Mouse (Mus musculus) CH12.LX (cell line): ENCODE results near the gene Prrt4. TPM values are rescaled to one million over a fixed set of nuclear protein-coding genes. Genes with fewer than 3 reads are reported as not detected.

Experiments used
- DNase-seq: peaks from one replicate; pipeline ENCODE4 v3.0.0-alpha.2; 2013; ENCODE audit errors: extremely low read depth
- H3K27ac ChIP-seq: 2 replicates; pipeline ENCODE4 v1.5.1; 2012; ENCODE audit warnings: low read depth, mild to moderate bottlenecking, control low read depth, moderate library complexity; ENCODE audit not compliant: insufficient read depth
- H3K27me3 ChIP-seq: replicated peaks from 2 replicates; pipeline ENCODE3; 2012; ENCODE audit warnings: inconsistent platforms
- H3K36me3 ChIP-seq, 2 experiments: replicated peaks in 1 of 2; 2 replicates each; pipeline versions ENCODE3 to v1.6.1; 2012; ENCODE audit warnings: inconsistent platforms in 1 of 2, low read length in 1 of 2, mild to moderate bottlenecking in 1 of 2, mixed read lengths in 1 of 2, moderate library complexity in 1 of 2; ENCODE audit not compliant: control insufficient read depth in 1 of 2, insufficient read depth in 1 of 2
- H3K4me1 ChIP-seq, 2 experiments: 2 replicates each; pipeline ENCODE4 v1.6.1; 2012; ENCODE audit warnings: inconsistent platforms in 1 of 2, moderate library complexity in 1 of 2; ENCODE audit not compliant: insufficient read depth in 2 of 2, control insufficient read depth in 1 of 2
- H3K4me2 ChIP-seq: 2 replicates; pipeline ENCODE4 v1.6.1; 2012; ENCODE audit warnings: low read depth, mild to moderate bottlenecking, control low read depth; ENCODE audit not compliant: poor library complexity, insufficient read depth, severe bottlenecking
- H3K4me3 ChIP-seq, 3 experiments: fragments of 150-350 bp in 1 of 3; sonication (generic) in 1 of 3; replicated peaks in 1 of 3; 2 replicates each; pipeline versions ENCODE3 to v1.5.1; 2011 to 2012; ENCODE audit warnings: low read depth in 2 of 3, low read length in 2 of 3, mild to moderate bottlenecking in 2 of 3, moderate library complexity in 2 of 3, control low read depth in 1 of 3, improper control_type of control experiment in 1 of 3, inconsistent platforms in 1 of 3, mixed read lengths in 1 of 3; ENCODE audit not compliant: poor library complexity in 1 of 3
- H3K79me2 ChIP-seq: replicated peaks from 2 replicates; pipeline ENCODE4 v1.6.1; 2012; ENCODE audit warnings: mild to moderate bottlenecking, moderate library complexity; ENCODE audit not compliant: control insufficient read depth, poor library complexity, insufficient read depth, severe bottlenecking; ENCODE audit errors: extremely low read depth
- H3K9ac ChIP-seq: 2 replicates; pipeline ENCODE4 v1.6.1; 2012; ENCODE audit warnings: low read depth, mild to moderate bottlenecking, control low read depth, moderate library complexity; ENCODE audit not compliant: insufficient read depth
- H3K9me3 ChIP-seq: replicated peaks from 2 replicates; pipeline ENCODE3; 2012; ENCODE audit warnings: low read length, inconsistent platforms, mixed read lengths
- BHLHE40 ChIP-seq: IDR thresholded peaks from 2 replicates; pipeline ENCODE4 v1.6.1; 2011; ENCODE audit warnings: mild to moderate bottlenecking, low read depth, low read length, improper control_type of control experiment
- CHD1 ChIP-seq: IDR thresholded peaks from 2 replicates; pipeline ENCODE4 v1.6.1; 2012; ENCODE audit warnings: low read depth, low read length, improper control_type of control experiment, inconsistent platforms
- CTCF ChIP-seq, 2 experiments: IDR thresholded peaks in 1 of 2; conservative IDR thresholded peaks in 1 of 2; 2 replicates each; pipeline ENCODE4 v1.5.1; 2011 to 2012; ENCODE audit warnings: low read depth in 2 of 2, low read length in 2 of 2, improper control_type of control experiment in 1 of 2, inconsistent platforms in 1 of 2, mild to moderate bottlenecking in 1 of 2, moderate library complexity in 1 of 2
- E2F4 ChIP-seq: IDR thresholded peaks from 2 replicates; pipeline ENCODE4 v1.6.1; 2011; ENCODE audit warnings: low read depth, low read length, improper control_type of control experiment; ENCODE audit not compliant: insufficient replicate concordance
- ELF1 ChIP-seq: IDR thresholded peaks from 2 replicates; pipeline ENCODE4 v1.6.1; 2014; ENCODE audit warnings: low read depth, mild to moderate bottlenecking, inconsistent platforms, low read length, improper control_type of control experiment
- EP300 ChIP-seq: IDR thresholded peaks from 2 replicates; pipeline ENCODE4 v1.6.1; 2011; ENCODE audit warnings: low read length, improper control_type of control experiment
- HCFC1 ChIP-seq: IDR thresholded peaks from 2 replicates; pipeline ENCODE4 v1.6.1; 2012; ENCODE audit warnings: low read depth, mild to moderate bottlenecking, inconsistent platforms, low read length, improper control_type of control experiment
- IRF4 ChIP-seq: IDR thresholded peaks from 2 replicates; pipeline ENCODE4 v1.6.1; 2014; ENCODE audit warnings: low read depth, mild to moderate bottlenecking, inconsistent platforms, low read length, improper control_type of control experiment
- JUN ChIP-seq: IDR thresholded peaks from 2 replicates; pipeline ENCODE4 v1.6.1; 2011; ENCODE audit warnings: low read depth, mild to moderate bottlenecking, low read length, improper control_type of control experiment, moderate library complexity; ENCODE audit not compliant: insufficient read depth
- KAT2A ChIP-seq: IDR thresholded peaks from 2 replicates; pipeline ENCODE4 v1.6.1; 2012; ENCODE audit warnings: low read length, improper control_type of control experiment, inconsistent platforms; ENCODE audit not compliant: insufficient replicate concordance
- MEF2A ChIP-seq: IDR thresholded peaks from 2 replicates; pipeline ENCODE4 v1.6.1; 2014; ENCODE audit warnings: low read depth, mild to moderate bottlenecking, inconsistent platforms, low read length, improper control_type of control experiment, borderline replicate concordance
- MXI1 ChIP-seq: IDR thresholded peaks from 2 replicates; pipeline ENCODE4 v1.6.1; 2011; ENCODE audit warnings: mild to moderate bottlenecking, low read depth, low read length, improper control_type of control experiment
- MYC ChIP-seq: IDR thresholded peaks from 2 replicates; pipeline ENCODE4 v1.6.1; 2011; ENCODE audit warnings: low read depth, mild to moderate bottlenecking, improper control_type of control experiment, low read length
- NELFE ChIP-seq: IDR thresholded peaks from 2 replicates; pipeline ENCODE4 v1.6.1; 2011; ENCODE audit warnings: low read depth, low read length, improper control_type of control experiment
- PAX5 ChIP-seq: IDR thresholded peaks from 2 replicates; pipeline ENCODE4 v1.6.1; 2012; ENCODE audit warnings: low read length, inconsistent platforms, mixed read lengths
- POLR2A ChIP-seq: IDR thresholded peaks from 2 replicates; pipeline ENCODE4 v1.6.1; 2011; ENCODE audit warnings: low read depth, mild to moderate bottlenecking, improper control_type of control experiment, low read length
- POLR2AphosphoS2 ChIP-seq: IDR thresholded peaks from 2 replicates; pipeline ENCODE4 v1.6.1; 2011; ENCODE audit warnings: low read depth, low read length, improper control_type of control experiment
- RCOR1 ChIP-seq: conservative IDR thresholded peaks from 2 replicates; pipeline ENCODE4 v1.6.1; 2012; ENCODE audit warnings: low read depth, mild to moderate bottlenecking, inconsistent platforms, low read length, improper control_type of control experiment
- SMC3 ChIP-seq: IDR thresholded peaks from 2 replicates; pipeline ENCODE4 v1.6.1; 2011; ENCODE audit warnings: low read depth, low read length, improper control_type of control experiment
- TCF12 ChIP-seq: IDR thresholded peaks from 2 replicates; pipeline ENCODE4 v1.6.1; 2014; ENCODE audit warnings: low read depth, mild to moderate bottlenecking, inconsistent platforms, low read length, improper control_type of control experiment
- UBTF ChIP-seq: IDR thresholded peaks from 2 replicates; pipeline ENCODE4 v1.6.1; 2012; ENCODE audit warnings: low read depth, mild to moderate bottlenecking, inconsistent platforms, low read length, improper control_type of control experiment, moderate library complexity
- USF1 ChIP-seq: IDR thresholded peaks from 2 replicates; pipeline ENCODE4 v1.6.1; 2014; ENCODE audit warnings: low read depth, mild to moderate bottlenecking, inconsistent platforms, low read length, improper control_type of control experiment
- ZC3H11A ChIP-seq: IDR thresholded peaks from 2 replicates; pipeline ENCODE4 v1.6.1; 2012; ENCODE audit warnings: low read depth, mild to moderate bottlenecking, inconsistent platforms, low read length, improper control_type of control experiment
- ZKSCAN1 ChIP-seq: IDR thresholded peaks from 2 replicates; pipeline ENCODE4 v1.6.1; 2012; ENCODE audit warnings: low read depth, inconsistent platforms, low read length, improper control_type of control experiment, borderline replicate concordance
- dilution Hi-C: fragments of 300-500 bp; cut with MboI; formaldehyde crosslinking; loops from 2 replicates; pipeline ENCODE4 v1.14.3; 2020; ENCODE audit warnings: low sequenced_read_pairs; ENCODE audit not compliant: extremely low pct_unique_long_range_greater_than_20kb, extremely low pct_ligation_motif_present
- in situ Hi-C: fragments of 300-500 bp; cut with MboI; formaldehyde crosslinking; loops from 3 replicates; pipeline ENCODE4 v1.14.3; 2019; ENCODE audit warnings: low sequenced_read_pairs, low pct_ligation_motif_present, low pct_unique_long_range_greater_than_20kb, mixed read lengths
- polyA plus RNA-seq: library from polyadenylated mRNA; unstranded; fragments of >175 nt; gene quantifications from 2 replicates; pipeline ENCODE4 v1.2.1, GENCODE M21; 2012; ENCODE audit warnings: low read depth; ENCODE audit not compliant: insufficient read length
- total RNA-seq, 2 experiments: library from RNA; depleted of rRNA; stranded (reverse); fragments of 300-350 nt in 1 of 2; fragments of >200 nt in 1 of 2; gene quantifications; 2 replicates each; pipeline ENCODE4 v1.2.3; 2012 to 2014

The Prrt4 gene
- total and polyA plus RNA-seq, 3 experiments: not detected

GRCm38 (mm10) chr6:29207017-29207416 lies 27.6 kb upstream of the Prrt4 start:
- Histone ChIP-seq H3K27me3 (no peaks in the 10 kb centered on the region), H3K4me1 (peaks cover 6 to 36% of the 10 kb centered on the region in 2 experiments), H3K36me3 (peaks cover 37 to 57% of the 10 kb centered on the region in 2 experiments), H3K4me2 (no peak overlapping the region), H3K4me3 (no peak overlapping the region), H3K79me2 (0 out of 2 replicates have a peak, but pooled peaks cover 2% of the 10 kb centered on the region), H3K27ac (no peak overlapping the region), H3K9me3 (no peaks in the 10 kb centered on the region), H3K9ac (no peak overlapping the region)
- in situ Hi-C loops (loop anchor here (5.0 to 10.0 kb wide), 2 partner anchors 35 to 68 kb away; partner anchors contain the start of genes Fam71f2 and Hilpda), dilution Hi-C loops (no loop called here)
- TF ChIP-seq E2F4 (no peak), JUN (no peak), ZKSCAN1 (no peak), ELF1 (no peak), MXI1 (no peak), TCF12 (no peak), ZC3H11A (no peak), RCOR1 (no peak), UBTF (no peak), CTCF (conservative IDR thresholded peaks at IDR 0.05 in 1 of 2, IDR thresholded peaks at IDR 0.05 in 1 of 2; ENCODE audit: low read depth in 2 of 2, low read length in 2 of 2) (no peak), SMC3 (no peak), HCFC1 (no peak), POLR2A (no peak)
- DNase-seq: no peak

GRCm38 (mm10) chr6:29206006-29206405 lies 26.6 kb upstream of the Prrt4 start:
- H3K36me3 ChIP-seq: peaks cover 44 to 66% of the 10 kb centered on the region in 2 experiments
- TF ChIP-seq MYC (no peak), CHD1 (no peak), RCOR1 (no peak), MXI1 (no peak), BHLHE40 (no peak), TCF12 (no peak), PAX5 (no peak), KAT2A (no peak), SMC3 (no peak), IRF4 (no peak), UBTF (no peak), NELFE (no peak), EP300 (no peak), USF1 (no peak), ZC3H11A (no peak), CTCF (conservative IDR thresholded peaks at IDR 0.05 in 1 of 2, IDR thresholded peaks at IDR 0.05 in 1 of 2; ENCODE audit: low read depth in 2 of 2, low read length in 2 of 2) (no peak), POLR2AphosphoS2 (no peak), MEF2A (no peak)
- 0 out of 2 replicates have a peak, but pooled peaks cover 2% of the 10 kb centered on the region for H3K79me2 ChIP-seq
- H3K27me3 ChIP-seq: no peaks in the 10 kb centered on the region
- DNase-seq: no peak
- H3K4me2 ChIP-seq: no peak overlapping the region
- in situ Hi-C loops: loop anchor here (5.0 to 10.0 kb wide), 2 partner anchors 36 to 69 kb away; partner anchors contain the start of genes Fam71f2 and Hilpda
- no peak overlapping the region for H3K4me3 ChIP-seq
- no peak overlapping the region for H3K27ac ChIP-seq
- dilution Hi-C loops: no loop called here
- H3K9ac ChIP-seq: no peak overlapping the region
- H3K9me3 ChIP-seq: no peaks in the 10 kb centered on the region
- peaks cover 4 to 29% of the 10 kb centered on the region in 2 experiments for H3K4me1 ChIP-seq
